Mouse (Mus musculus): Measurements from ENCODE around the gene Spert.

DNA sequence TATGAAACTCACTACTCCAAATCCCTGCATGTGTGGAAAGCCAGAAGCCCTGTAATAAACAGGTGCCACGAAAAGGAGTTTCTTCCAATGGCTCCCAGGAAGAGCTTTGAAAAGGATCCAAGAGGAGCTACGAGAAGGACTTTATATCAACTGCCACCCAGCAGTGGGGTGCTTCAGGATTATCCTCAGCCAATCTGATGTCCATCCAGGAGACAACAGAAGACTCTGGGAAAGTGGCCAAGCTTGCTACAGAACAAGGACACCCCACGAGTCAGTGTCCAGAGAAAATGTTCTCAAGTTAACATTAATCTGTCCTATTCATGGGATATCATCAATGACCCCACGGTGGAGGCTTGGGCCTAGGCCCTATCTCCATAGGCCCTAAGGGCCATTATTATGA, 44.7 kb upstream of the Spert start:
- TF ChIP-seq CTCF (IDR thresholded peaks at IDR 0.05; ENCODE audit: low read depth, low read length) (no peak), GATA1 (IDR thresholded peaks at IDR 0.05; ENCODE audit: borderline replicate concordance, low read length) (no peak)
